8 mouse cellular contexts compared by ENCODE assay signal in the genomic region with DNA sequence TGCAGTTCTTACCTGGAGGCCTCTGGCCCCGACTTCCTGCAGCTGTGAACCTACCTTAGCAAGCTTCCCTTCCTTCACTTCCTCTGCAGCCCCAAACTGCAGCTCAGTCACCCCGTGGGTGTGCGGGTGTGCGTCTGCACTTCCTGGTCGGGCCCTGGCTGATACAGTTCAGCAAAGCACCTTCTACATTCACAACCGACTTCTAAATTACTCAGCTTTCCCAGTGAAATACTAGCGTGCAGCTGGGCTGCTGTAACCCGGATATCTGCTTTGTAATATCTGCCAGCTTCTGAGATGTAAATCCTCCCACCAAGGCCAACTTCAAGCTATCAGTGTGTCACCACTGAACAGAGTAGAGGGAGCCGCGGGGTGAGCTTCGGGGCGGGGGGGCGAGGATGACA. TPM values are rescaled to one million over a fixed set of nuclear protein-coding genes. Genes with fewer than 3 reads are reported as not detected.
DNase-seq lines count a peak whose midpoint lies in the region; ATAC-seq lines count a peak whose summit lies in the region.

No protein-coding gene starts in this region.

- no peaks in the 10 kb centered on the region for H3K27me3 ChIP-seq in kidney, embryonic 14.5 days (ENCODE audit: control insufficient read depth, insufficient read depth, low read length)
- H3K27me3 ChIP-seq in hindbrain, embryonic 13.5 days, result no peaks in the 10 kb centered on the region
- H3K27me3 ChIP-seq in midbrain, embryonic 13.5 days, result no peaks in the 10 kb centered on the region

- H3K9me3 ChIP-seq in kidney, embryonic 14.5 days (ENCODE audit: control insufficient read depth, low read length), result no peaks in the 10 kb centered on the region
- no peaks in the 10 kb centered on the region for H3K9me3 ChIP-seq in hindbrain, embryonic 13.5 days
- no peaks in the 10 kb centered on the region for H3K9me3 ChIP-seq in midbrain, embryonic 13.5 days

- H3K9ac ChIP-seq in kidney, embryonic 14.5 days (ENCODE audit: low read depth, low read length), result no peak overlapping the region
- peak overlapping the region; percentile 51 for H3K9ac ChIP-seq in hindbrain, embryonic 13.5 days
- H3K9ac ChIP-seq in midbrain, embryonic 13.5 days (replicated peaks), result no peak overlapping the region

- H3K4me3 ChIP-seq in kidney, embryonic 14.5 days (ENCODE audit: low read length), result no peak overlapping the region
- H3K4me3 ChIP-seq in hindbrain, embryonic 13.5 days, result no peak overlapping the region
- H3K4me3 ChIP-seq in midbrain, embryonic 13.5 days (replicated peaks), result no peak overlapping the region

- intact Hi-C loops in left cerebral cortex, postnatal 4 days (cut with DNase I), result loop anchor here (10.0 kb wide), 1 partner anchor 265 kb away; no protein-coding TSS in a partner anchor

- peak overlapping the region; percentile 65; the same call in 1 of the 2 replicates for H3K27ac ChIP-seq in kidney, embryonic 14.5 days (ENCODE audit: low read depth, low read length)
- H3K27ac ChIP-seq in hindbrain, embryonic 13.5 days, result peak overlapping the region; percentile 84
- peak overlapping the region; percentile 64; the same call in 1 of the 2 replicates for H3K27ac ChIP-seq in midbrain, embryonic 13.5 days

- peaks cover 42% of the 10 kb centered on the region for H3K36me3 ChIP-seq in kidney, embryonic 14.5 days (ENCODE audit: control insufficient read depth, insufficient read depth, low read length)
- peaks cover 49% of the 10 kb centered on the region for H3K36me3 ChIP-seq in hindbrain, embryonic 13.5 days
- peaks cover 47% of the 10 kb centered on the region for H3K36me3 ChIP-seq in midbrain, embryonic 13.5 days

- H3K4me1 ChIP-seq in kidney, embryonic 14.5 days (ENCODE audit: control insufficient read depth, insufficient read depth, low read length), result peaks cover 9% of the 10 kb centered on the region
- H3K4me1 ChIP-seq in hindbrain, embryonic 13.5 days (replicated peaks), result peaks cover 13% of the 10 kb centered on the region
- H3K4me1 ChIP-seq in midbrain, embryonic 13.5 days (replicated peaks), result peaks cover 13% of the 10 kb centered on the region

- DNase-seq in kidney, postnatal 36 days, result no peak
- peak; percentile 42 for DNase-seq in adrenal gland, postnatal 25 days
- DNase-seq in thymus, postnatal 36 days, result peak; percentile 84 to 91
- no peak for DNase-seq in layer of hippocampus, adult 9-10 months (ENCODE audit: low spot score)
- no peak for DNase-seq in left cerebral cortex, postnatal 4 days

- no peak for ATAC-seq in kidney, embryonic 14.5 days (ENCODE audit: low FRiP score, low TSS enrichment)
- no peak for ATAC-seq in hindbrain, embryonic 13.5 days (ENCODE audit: low FRiP score)
- ATAC-seq in midbrain, embryonic 13.5 days, result no peak

- 72% methylated on average over 13 of the region's 13 CpGs for WGBS in kidney, embryonic 14.5 days
- WGBS in hindbrain, embryonic 13.5 days, result 84% methylated on average over 13 of the region's 13 CpGs
- 86% methylated on average over 13 of the region's 13 CpGs for WGBS in midbrain, embryonic 13.5 days

- H3K4me2 ChIP-seq in kidney, embryonic 14.5 days (replicated peaks; ENCODE audit: low read depth, low read length), result no peak overlapping the region
- H3K4me2 ChIP-seq in hindbrain, embryonic 13.5 days, result no peak overlapping the region
- H3K4me2 ChIP-seq in midbrain, embryonic 13.5 days (replicated peaks), result no peak overlapping the region

RNA-seq across cellular contexts. Expression of a gene that starts 11.2 kb away (rescaled TPM):
- 32.7 and 38.1 TPM in 2 replicates for polyA plus RNA-seq in kidney, embryonic 14.5 days (2014; fragmentation: Nextera tagmentation; extraction: Ambion mirVana)
- total RNA-seq in adrenal gland, postnatal 25 days (2021), result 16.7 and 22.4 TPM in 2 replicates
- polyA plus RNA-seq in hindbrain, embryonic 13.5 days (2015; fragmentation: Nextera tagmentation; extraction: Ambion mirVana), result 36.5 and 41.5 TPM in 2 replicates
- polyA plus RNA-seq in midbrain, embryonic 13.5 days (2015; fragmentation: Nextera tagmentation; extraction: Ambion mirVana), result 41.2 and 44.3 TPM in 2 replicates
- 10 to 100 TPM; 29.6 to 36.7 TPM for total RNA-seq in left cerebral cortex, postnatal 4 days (2021)

RNA-seq across cellular contexts. Expression of a gene that starts 15.0 kb away (rescaled TPM):
- 9.4 and 14.3 TPM in 2 replicates for polyA plus RNA-seq in kidney, embryonic 14.5 days (2014; fragmentation: Nextera tagmentation; extraction: Ambion mirVana)
- total RNA-seq in adrenal gland, postnatal 25 days (2021), result 1.9 TPM in 1 of 2 replicates, not detected in the other
- 7.4 and 8.0 TPM in 2 replicates for polyA plus RNA-seq in hindbrain, embryonic 13.5 days (2015; fragmentation: Nextera tagmentation; extraction: Ambion mirVana)
- 6.3 and 6.6 TPM in 2 replicates for polyA plus RNA-seq in midbrain, embryonic 13.5 days (2015; fragmentation: Nextera tagmentation; extraction: Ambion mirVana)
- total RNA-seq in left cerebral cortex, postnatal 4 days (2021), result 1 to 10 TPM; 8.4 to 9.0 TPM

RNA-seq across cellular contexts. Expression of a gene that starts 29.1 kb away (rescaled TPM):
- 2.8 and 4.0 TPM in 2 replicates for polyA plus RNA-seq in kidney, embryonic 14.5 days (2014; fragmentation: Nextera tagmentation; extraction: Ambion mirVana)
- total RNA-seq in adrenal gland, postnatal 25 days (2021), result 8.0 and 8.7 TPM in 2 replicates
- 5.3 and 5.8 TPM in 2 replicates for polyA plus RNA-seq in hindbrain, embryonic 13.5 days (2015; fragmentation: Nextera tagmentation; extraction: Ambion mirVana)
- 6.1 and 6.6 TPM in 2 replicates for polyA plus RNA-seq in midbrain, embryonic 13.5 days (2015; fragmentation: Nextera tagmentation; extraction: Ambion mirVana)
- total RNA-seq in left cerebral cortex, postnatal 4 days (2021), result 10 to 100 TPM; 20.3 to 21.3 TPM

RNA-seq across cellular contexts. Expression of a gene that starts 57.7 kb away (rescaled TPM):
- 214 and 228 TPM in 2 replicates for polyA plus RNA-seq in kidney, embryonic 14.5 days (2014; fragmentation: Nextera tagmentation; extraction: Ambion mirVana)
- total RNA-seq in adrenal gland, postnatal 25 days (2021), result 88.8 and 100 TPM in 2 replicates
- polyA plus RNA-seq in hindbrain, embryonic 13.5 days (2015; fragmentation: Nextera tagmentation; extraction: Ambion mirVana), result 174 and 177 TPM in 2 replicates
- polyA plus RNA-seq in midbrain, embryonic 13.5 days (2015; fragmentation: Nextera tagmentation; extraction: Ambion mirVana), result 162 and 181 TPM in 2 replicates
- total RNA-seq in left cerebral cortex, postnatal 4 days (2021), result 10 to 100 TPM; 67.7 to 78.6 TPM

Comparison
In these comparisons a context has a peak if more than half of its experiments do, and no peak if none do; other contexts are left out.
1. DNase-seq: peak in adrenal gland, postnatal 25 days (single experiment) and thymus, postnatal 36 days (2 of 2); none in kidney, postnatal 36 days (0 of 2), layer of hippocampus, adult 9-10 months (single experiment) and left cerebral cortex, postnatal 4 days (single experiment).
2. Peak in every context shown above with its lines, with median percentiles within 50 percentile points of each other: H3K27ac ChIP-seq.